Mouse (Mus musculus) kidney, adult 2 months (tissue): ENCODE measurements at regions not wholly inside any gene's neighbourhood (a gene's known extent, or its start where the extent isn't known, plus 50 kb on each side); places are given as distances from the start of the nearest gene placed in this dataset.

Experiments used
- CTCF ChIP-seq: fragments of 200-500 bp; conservative IDR thresholded peaks from 2 replicates; pipeline ENCODE4 v1.5.1; 2011; ENCODE audit warnings: low read depth, mild to moderate bottlenecking, control low read depth, low read length, moderate library complexity, mixed read lengths; ENCODE audit not compliant: insufficient read depth, insufficient read length
- POLR2A ChIP-seq: fragments of 200-500 bp; IDR thresholded peaks from one replicate; pipeline ENCODE4 v1.6.1; 2011; ENCODE audit warnings: low read depth, low read length, control low read depth

- TF ChIP-seq CTCF (no peak), POLR2A (no peak)
Measured at GRCm38 (mm10) chr9:46938628-46939027, 59.9 kb upstream of the Gm4791 start.
